Mouse (Mus musculus) liver, adult 2 months (tissue): ENCODE measurements around the gene Nudt12. TPM values are rescaled to one million over a fixed set of nuclear protein-coding genes. Genes with fewer than 3 reads are reported as not detected.

Source experiments
- DNase-seq: peaks from one replicate; pipeline ENCODE4 v3.0.0-alpha.2; 2011; ENCODE audit warnings: low read depth, low spot score; ENCODE audit errors: extremely low read depth
- H3K27ac ChIP-seq: fragments of 200-500 bp; replicated peaks from 2 replicates; pipeline ENCODE4 v1.5.1; 2012; ENCODE audit warnings: low read depth, mild to moderate bottlenecking, control low read depth, inconsistent platforms, low read length; ENCODE audit not compliant: insufficient read depth
- H3K27me3 ChIP-seq: fragments of 200-500 bp; 2 replicates; pipeline ENCODE4 v1.6.1; 2012; ENCODE audit warnings: mild to moderate bottlenecking, moderate library complexity, low read length, inconsistent platforms; ENCODE audit not compliant: control insufficient read depth, insufficient read depth
- H3K36me3 ChIP-seq: fragments of 200-500 bp; 2 replicates; pipeline ENCODE4 v1.6.1; 2012; ENCODE audit warnings: low read length, inconsistent platforms; ENCODE audit not compliant: control insufficient read depth, insufficient read depth
- H3K4me1 ChIP-seq: fragments of 200-500 bp; 2 replicates; pipeline ENCODE4 v1.6.1; 2011; ENCODE audit warnings: low read length; ENCODE audit not compliant: control insufficient read depth, insufficient read depth
- H3K4me3 ChIP-seq: fragments of 200-500 bp; 2 replicates; pipeline ENCODE4 v1.5.1; 2011; ENCODE audit warnings: low read depth, mild to moderate bottlenecking, control low read depth, low read length, moderate library complexity; ENCODE audit not compliant: insufficient read depth
- H3K79me2 ChIP-seq: fragments of 200-500 bp; 2 replicates; pipeline ENCODE4 v1.6.1; 2012; ENCODE audit warnings: inconsistent platforms, mild to moderate bottlenecking, low read length, moderate library complexity; ENCODE audit not compliant: control insufficient read depth, insufficient read depth
- H3K9ac ChIP-seq: fragments of 200-500 bp; 2 replicates; pipeline ENCODE4 v1.6.1; 2012; ENCODE audit warnings: low read depth, mild to moderate bottlenecking, control low read depth, inconsistent platforms, low read length
- CTCF ChIP-seq: fragments of 200-500 bp; IDR thresholded peaks from 2 replicates; pipeline ENCODE4 v1.5.1; 2011; ENCODE audit warnings: low read depth, low read length, control low read depth
- POLR2A ChIP-seq: fragments of 200-500 bp; IDR thresholded peaks from 2 replicates; pipeline ENCODE4 v1.6.1; 2011; ENCODE audit warnings: low read length, control low read depth; ENCODE audit not compliant: insufficient read depth; ENCODE audit errors: extremely low read depth
- WGBS: fragments of 180-500 bp; shearing (Covaris S2); methylation state at CpG from one replicate; pipeline ENCODE4 v1.1.7; 2018; 5-methylcytosine and 5-hydroxymethylcytosine counted together
- polyA plus RNA-seq: library from polyadenylated mRNA; depleted of rRNA; stranded (reverse); fragments of >200 nt; gene quantifications from 2 replicates; pipeline ENCODE4 v1.2.3, GENCODE M21; 2012; rRNA removed
- total RNA-seq: library from RNA; depleted of rRNA; stranded (reverse); fragments of >200 nt; gene quantifications from 2 replicates; pipeline ENCODE4 v1.2.3, GENCODE M21; 2014; rRNA removed

The Nudt12 gene
- total and polyA plus RNA-seq, 2 experiments: 13.6 to 48.0 TPM

- Histone ChIP-seq H3K27me3 (no peaks in the 10 kb centered on the region), H3K79me2 (no peaks in the 10 kb centered on the region), H3K36me3 (no peaks in the 10 kb centered on the region), H3K4me1 (no peaks in the 10 kb centered on the region), H3K27ac (no peak overlapping the region), H3K4me3 (no peak overlapping the region), H3K9ac (no peak overlapping the region)
- TF ChIP-seq POLR2A (no peak), CTCF (no peak)
- DNase-seq: no peak
- WGBS: 74% methylated on average over 5 of the region's 5 CpGs
Measured at GRCm38 (mm10) chr17:58973237-58973636, 39.9 kb downstream of the Nudt12 start.

- Histone ChIP-seq H3K27ac (no peak overlapping the region), H3K27me3 (no peaks in the 10 kb centered on the region), H3K4me3 (no peak overlapping the region), H3K4me1 (no peaks in the 10 kb centered on the region), H3K9ac (no peak overlapping the region), H3K79me2 (no peaks in the 10 kb centered on the region), H3K36me3 (no peaks in the 10 kb centered on the region)
- 23% methylated on average over 3 of the region's 3 CpGs for WGBS
- peak; percentile 57 for DNase-seq
- TF ChIP-seq POLR2A (no peak), CTCF (peak; percentile 88)
Measured at GRCm38 (mm10) chr17:58959905-58960304, 53.3 kb downstream of the Nudt12 start.

- Histone ChIP-seq H3K36me3 (no peaks in the 10 kb centered on the region), H3K27ac (no peak overlapping the region), H3K27me3 (no peaks in the 10 kb centered on the region), H3K9ac (no peak overlapping the region), H3K79me2 (no peaks in the 10 kb centered on the region), H3K4me3 (no peak overlapping the region), H3K4me1 (no peaks in the 10 kb centered on the region)
- WGBS: 90% methylated on average over 1 of the region's 1 CpGs
- no peak for DNase-seq
- TF ChIP-seq POLR2A: no peak
- TF ChIP-seq CTCF: no peak
Measured at GRCm38 (mm10) chr17:58957055-58957454, 56.1 kb downstream of the Nudt12 start.

Other genes with a start within 250 kb of the Nudt12 start
- not detected in 2 replicates for gene Pdzph1, start 22.0 kb downstream of the Nudt12 start, total RNA-seq
- gene Pdzph1, start 22.0 kb downstream of the Nudt12 start, polyA plus RNA-seq: not detected in 2 replicates